ENCODE assay signal across 10 mouse cellular contexts in genomic region chr6:83496009-83496752, GRCm38 (mm10). TPM values are rescaled to one million over a fixed set of nuclear protein-coding genes. Genes with fewer than 3 reads are reported as not detected.
A peak's percentile ranks its signal among the peaks of the same experiment; 100 is the strongest.
DNase-seq lines count a peak whose midpoint lies in the region; ATAC-seq and TF ChIP-seq lines count a peak whose summit lies in the region.
"Had no signal": no experiment of that assay in that cellular context is flagged by ENCODE, and none has a peak within 500 bp of the region (broad histone marks: within the 10 kb centered on the region; RNA-seq: fewer than 3 reads in every experiment).

No protein-coding gene starts in this region.

- H3K36me3 ChIP-seq in heart, embryonic 11.5 days (ENCODE audit: control insufficient read depth, insufficient read depth, low read length), result peaks cover 4% of the 10 kb centered on the region; the same call in 1 of the 2 replicates
- peaks cover 8% of the 10 kb centered on the region; the same call in 1 of the 2 replicates for H3K36me3 ChIP-seq in lung, postnatal 0 days (ENCODE audit: insufficient read depth, low read length)

- peak; percentile 36 for DNase-seq in heart, adult 8-10 months (ENCODE audit: low spot score)
- peak; percentile 52 to 71 for DNase-seq in adrenal gland, adult 18-20 months (ENCODE audit: low spot score in 2 of 2)
- peak; percentile 66 to 67 for DNase-seq in cerebellum, postnatal 10 days
- DNase-seq in lung, postnatal 0 days (ENCODE audit: low spot score), result peak; percentile 75
- DNase-seq in thymus, postnatal 0 days (ENCODE audit: low spot score), result no peak
- DNase-seq in frontal cortex, postnatal 10 days (ENCODE audit: low spot score in 2 of 2), result no peak
- DNase-seq: thymus, adult 18-20 months had no signal

- ATAC-seq in heart, embryonic 11.5 days (replicated peaks; ENCODE audit: insufficient number of reproducible peaks, low FRiP score, low TSS enrichment), result no peak
- ATAC-seq in lung, postnatal 0 days, result peak; percentile 89
- ATAC-seq in CD4-positive, CD25-positive, alpha-beta regulatory T cell, adult 4 months, result no peak
- ATAC-seq: midbrain, embryonic 13.5 days had no signal

- no peak overlapping the region for H3K4me3 ChIP-seq in heart, embryonic 11.5 days (ENCODE audit: low read depth, low read length)
- no peak overlapping the region for H3K4me3 ChIP-seq in lung, postnatal 0 days (ENCODE audit: low read depth, low read length)
- H3K4me3 ChIP-seq: midbrain, embryonic 13.5 days had no signal

- no peak overlapping the region for H3K4me2 ChIP-seq in heart, embryonic 11.5 days
- no peak overlapping the region for H3K4me2 ChIP-seq in lung, postnatal 0 days (replicated peaks; ENCODE audit: low read depth, low read length)
- H3K4me2 ChIP-seq: midbrain, embryonic 13.5 days had no signal

- TF ChIP-seq CTCF in lung, postnatal 0 days (IDR thresholded peaks at IDR 0.05), result no peak

- H3K27ac ChIP-seq in heart, embryonic 11.5 days (ENCODE audit: low read depth, low read length), result no peak overlapping the region
- peak overlapping the region; percentile 0; the same call in 1 of the 2 replicates for H3K27ac ChIP-seq in lung, postnatal 0 days (ENCODE audit: low read length)
- H3K27ac ChIP-seq: midbrain, embryonic 13.5 days had no signal

- no peak overlapping the region for H3K9ac ChIP-seq in heart, embryonic 11.5 days (ENCODE audit: low read depth, low read length)
- H3K9ac ChIP-seq in lung, postnatal 0 days (replicated peaks; ENCODE audit: low read depth), result no peak overlapping the region
- H3K9ac ChIP-seq: midbrain, embryonic 13.5 days had no signal

- H3K4me1 ChIP-seq in heart, embryonic 11.5 days (ENCODE audit: control insufficient read depth, insufficient read depth, low read length), result 0 out of 2 replicates have a peak, but pooled peaks cover 4% of the 10 kb centered on the region
- 0 out of 2 replicates have a peak, but pooled peaks cover 5% of the 10 kb centered on the region for H3K4me1 ChIP-seq in lung, postnatal 0 days (ENCODE audit: insufficient read depth, low read depth, low read length)
- H3K4me1 ChIP-seq: midbrain, embryonic 13.5 days had no signal

- no peak for TF ChIP-seq EP300 in lung, postnatal 0 days (IDR thresholded peaks at IDR 0.05)

- no peaks in the 10 kb centered on the region for H3K27me3 ChIP-seq in heart, embryonic 11.5 days (ENCODE audit: control insufficient read depth, insufficient read depth, low read length)
- H3K27me3 ChIP-seq in lung, postnatal 0 days (replicated peaks; ENCODE audit: insufficient read depth, low read length), result no peaks in the 10 kb centered on the region
- H3K27me3 ChIP-seq: midbrain, embryonic 13.5 days had no signal

- H3K9me3 ChIP-seq in heart, embryonic 11.5 days (replicated peaks; ENCODE audit: control insufficient read depth, low read length), result no peaks in the 10 kb centered on the region
- no peaks in the 10 kb centered on the region for H3K9me3 ChIP-seq in lung, postnatal 0 days (ENCODE audit: low read length)
- H3K9me3 ChIP-seq: midbrain, embryonic 13.5 days had no signal

- WGBS in heart, embryonic 11.5 days (ENCODE audit: insufficient replicate concordance), result 87% methylated on average over 9 of the region's 9 CpGs
- WGBS in lung, postnatal 0 days, result 63% methylated on average over 9 of the region's 9 CpGs

RNA-seq across cellular contexts. Expression of gene Dguok, which starts 10.6 kb away (rescaled TPM):
- total RNA-seq in heart, adult 8-10 months (2022), result 10 to 100 TPM; 32.7 to 37.1 (median 34.4) TPM
- 47.9 and 54.3 TPM in 2 replicates for polyA plus RNA-seq in heart, embryonic 11.5 days (2014; fragmentation: Nextera tagmentation; extraction: Ambion mirVana)
- 10 to 100 TPM; 36.7 to 38.4 TPM for total RNA-seq in adrenal gland, adult 18-20 months (2021)
- 71.8 and 75.3 TPM in 2 replicates for polyA plus RNA-seq in lung, postnatal 0 days (2015; fragmentation: Nextera tagmentation; extraction: Ambion mirVana)
- 71.6 and 81.6 TPM in 2 replicates for polyA plus RNA-seq in thymus, postnatal 0 days (2015; fragmentation: Nextera tagmentation; extraction: Ambion mirVana)
- polyA plus RNA-seq in CD4-positive, CD25-positive, alpha-beta regulatory T cell, adult 4 months (2017; shearing (Covaris generic)), result 10 to 100 TPM; 91.3 to 93.4 TPM

RNA-seq across cellular contexts. Expression of gene Tet3, which starts 37.3 kb away (rescaled TPM):
- total RNA-seq in heart, adult 8-10 months (2022), result 10 to 100 TPM; 15.5 to 19.8 (median 17.2) TPM
- polyA plus RNA-seq in heart, embryonic 11.5 days (2014; fragmentation: Nextera tagmentation; extraction: Ambion mirVana), result 25.0 and 30.3 TPM in 2 replicates
- 10 to 100 TPM; 24.2 to 25.7 TPM for total RNA-seq in adrenal gland, adult 18-20 months (2021)
- 30.0 and 30.5 TPM in 2 replicates for polyA plus RNA-seq in lung, postnatal 0 days (2015; fragmentation: Nextera tagmentation; extraction: Ambion mirVana)
- 19.7 and 24.1 TPM in 2 replicates for polyA plus RNA-seq in thymus, postnatal 0 days (2015; fragmentation: Nextera tagmentation; extraction: Ambion mirVana)
- 10 to 100 TPM; 18.5 to 20.8 TPM for polyA plus RNA-seq in CD4-positive, CD25-positive, alpha-beta regulatory T cell, adult 4 months (2017; shearing (Covaris generic))

RNA-seq across cellular contexts. Expression of gene Actg2, which starts 39.9 kb away (rescaled TPM):
- total RNA-seq in heart, adult 8-10 months (2022), result 1 to 10 TPM in 2 of 4 experiments, under 1 TPM in 2; 0.33 to 1.6 (median 0.89) TPM
- 10.7 and 10.9 TPM in 2 replicates for polyA plus RNA-seq in heart, embryonic 11.5 days (2014; fragmentation: Nextera tagmentation; extraction: Ambion mirVana)
- total RNA-seq in adrenal gland, adult 18-20 months (2021), result under 1 TPM; 0.38 to 0.53 TPM
- polyA plus RNA-seq in lung, postnatal 0 days (2015; fragmentation: Nextera tagmentation; extraction: Ambion mirVana), result 107 and 121 TPM in 2 replicates
- polyA plus RNA-seq in thymus, postnatal 0 days (2015; fragmentation: Nextera tagmentation; extraction: Ambion mirVana), result 1.6 and 2.1 TPM in 2 replicates
- 10 to 100 TPM; 21.8 to 33.3 TPM for polyA plus RNA-seq in CD4-positive, CD25-positive, alpha-beta regulatory T cell, adult 4 months (2017; shearing (Covaris generic))

Comparison
In these comparisons a context has a peak if more than half of its experiments do, and no peak if none do; other contexts are left out.
1. DNase-seq: peak in heart, adult 8-10 months (single experiment), adrenal gland, adult 18-20 months (2 of 2), cerebellum, postnatal 10 days (2 of 2) and lung, postnatal 0 days (single experiment); none in thymus, postnatal 0 days (single experiment) and frontal cortex, postnatal 10 days (0 of 2).